Mouse (Mus musculus): ENCODE data around the gene Fam19a3. TPM values are rescaled to one million over a fixed set of nuclear protein-coding genes. Genes with fewer than 3 reads are reported as not detected.

Gene Fam19a3
- polyA plus RNA-seq, 1 experiment from 2014 or later: 0.04 TPM

DNA sequence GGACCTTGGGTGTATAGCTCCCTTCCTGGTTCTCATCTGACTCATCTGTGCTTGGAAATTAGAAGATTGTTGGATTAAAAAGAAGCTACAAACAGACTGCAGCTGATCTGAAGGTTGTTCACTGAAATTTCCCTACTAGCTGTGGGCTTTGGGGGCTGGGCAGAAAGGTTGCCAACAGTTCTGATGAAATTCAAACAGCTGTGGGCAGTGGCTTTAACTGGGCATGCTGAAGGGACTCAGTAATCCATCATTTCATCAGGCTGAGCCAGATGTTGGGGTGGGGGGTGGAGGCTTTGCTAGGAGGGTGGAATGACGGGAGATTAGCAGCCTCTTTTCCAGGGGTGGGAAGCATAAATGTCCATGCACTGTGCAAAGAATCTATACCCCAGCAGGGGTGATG, 38.5 kb downstream of the Fam19a3 start:
- Histone ChIP-seq H3K4me2 (no peak overlapping the region), H3K27me3 (no peaks in the 10 kb centered on the region), H3K36me3 (ENCODE audit: poor library complexity, severe bottlenecking) (no peaks in the 10 kb centered on the region), H3K27ac (no peak overlapping the region), H3K9ac (no peak overlapping the region), H3K4me1 (no peaks in the 10 kb centered on the region), H3K9me3 (replicated peaks) (no peaks in the 10 kb centered on the region), H3K4me3 (no peak overlapping the region)
- no peak for ATAC-seq
- WGBS: 38% methylated on average over 1 of the region's 1 CpGs

DNA sequence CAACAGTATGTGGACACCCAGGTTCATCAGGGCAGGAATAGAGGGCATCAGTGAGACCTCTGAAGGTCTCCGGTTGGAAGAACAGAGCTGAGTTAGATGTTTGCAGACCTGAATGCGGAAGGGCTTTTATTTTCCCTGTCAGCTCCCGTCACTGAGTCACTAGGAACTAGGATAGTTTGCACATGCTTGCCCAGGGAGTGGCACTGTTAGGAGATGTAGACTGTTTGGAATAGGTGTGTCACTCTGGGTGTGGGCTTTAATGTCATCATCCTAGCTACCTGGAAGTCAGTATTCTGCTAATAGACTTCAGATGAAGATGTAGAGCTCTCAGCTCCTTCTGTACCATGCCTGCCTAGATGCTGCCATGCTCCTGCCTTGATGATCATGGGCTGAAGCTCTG, 39.7 kb downstream of the Fam19a3 start:
- H3K4me1 ChIP-seq: no peaks in the 10 kb centered on the region
- WGBS: 92% methylated on average over 3 of the region's 3 CpGs

DNA sequence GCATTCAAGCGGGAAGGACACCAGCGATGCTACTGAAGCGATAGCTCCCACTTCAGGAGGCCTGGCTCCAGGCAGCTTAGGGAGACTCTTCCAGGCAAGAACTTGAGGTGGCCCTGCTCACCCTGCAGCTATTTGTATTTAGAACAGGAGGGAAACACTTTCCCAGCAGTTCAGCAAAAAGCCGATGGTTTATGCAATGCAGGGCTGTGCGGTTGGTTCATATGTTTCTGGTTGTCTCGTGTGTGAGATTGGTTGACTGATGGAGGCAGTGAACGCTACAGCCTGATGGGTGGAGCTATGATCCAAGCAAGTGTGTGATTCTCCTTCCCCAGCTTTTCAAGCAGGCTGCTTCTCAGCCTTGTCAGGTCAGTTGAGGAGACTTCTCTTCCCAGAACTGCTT, 47.0 kb downstream of the Fam19a3 start:
- no peaks in the 10 kb centered on the region for H3K27me3 ChIP-seq
- H3K4me2 ChIP-seq: no peak overlapping the region
- H3K36me3 ChIP-seq (ENCODE audit: poor library complexity, severe bottlenecking): no peaks in the 10 kb centered on the region
- no peak overlapping the region for H3K4me3 ChIP-seq
- no peak overlapping the region for H3K9ac ChIP-seq
- 66% methylated on average over 7 of the region's 7 CpGs for WGBS
- H3K9me3 ChIP-seq (replicated peaks): no peaks in the 10 kb centered on the region
- H3K4me1 ChIP-seq: no peaks in the 10 kb centered on the region
- no peak overlapping the region for H3K27ac ChIP-seq
- no peak for ATAC-seq

More for the DNA sequence above, 39.7 kb downstream of the Fam19a3 start:
- H3K36me3 ChIP-seq (ENCODE audit: poor library complexity, severe bottlenecking): no peaks in the 10 kb centered on the region
- no peak overlapping the region for H3K27ac ChIP-seq
- no peak for ATAC-seq
- H3K27me3 ChIP-seq: no peaks in the 10 kb centered on the region
- H3K4me2 ChIP-seq: no peak overlapping the region
- no peak overlapping the region for H3K9ac ChIP-seq
- H3K9me3 ChIP-seq (replicated peaks): no peaks in the 10 kb centered on the region
- no peak overlapping the region for H3K4me3 ChIP-seq

DNA sequence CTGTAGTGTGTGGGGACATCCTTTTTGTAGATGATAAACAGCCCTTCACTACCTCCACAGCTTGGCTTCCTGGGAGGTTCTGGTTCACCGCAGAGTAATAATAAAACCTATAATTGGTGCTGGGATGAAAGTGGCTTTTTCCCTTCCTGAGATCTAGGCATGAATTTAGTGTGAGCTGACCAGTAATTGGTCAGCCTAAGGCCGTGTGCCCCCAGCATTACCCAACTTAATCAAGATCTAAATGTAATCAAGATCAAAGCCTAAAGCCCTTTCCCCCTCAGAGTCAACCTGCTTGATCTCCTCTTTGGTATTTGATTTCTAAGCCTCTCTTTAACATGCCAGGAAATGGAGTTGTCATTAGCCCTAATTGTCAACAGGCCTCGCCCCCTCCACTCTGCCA, 48.7 kb downstream of the Fam19a3 start:
- Histone ChIP-seq H3K9me3 (replicated peaks) (no peaks in the 10 kb centered on the region), H3K4me2 (no peak overlapping the region), H3K27me3 (no peaks in the 10 kb centered on the region), H3K4me3 (no peak overlapping the region), H3K36me3 (ENCODE audit: poor library complexity, severe bottlenecking) (no peaks in the 10 kb centered on the region), H3K9ac (no peak overlapping the region), H3K4me1 (no peaks in the 10 kb centered on the region), H3K27ac (no peak overlapping the region)
- 62% methylated on average over 3 of the region's 3 CpGs for WGBS
- no peak for ATAC-seq

DNA sequence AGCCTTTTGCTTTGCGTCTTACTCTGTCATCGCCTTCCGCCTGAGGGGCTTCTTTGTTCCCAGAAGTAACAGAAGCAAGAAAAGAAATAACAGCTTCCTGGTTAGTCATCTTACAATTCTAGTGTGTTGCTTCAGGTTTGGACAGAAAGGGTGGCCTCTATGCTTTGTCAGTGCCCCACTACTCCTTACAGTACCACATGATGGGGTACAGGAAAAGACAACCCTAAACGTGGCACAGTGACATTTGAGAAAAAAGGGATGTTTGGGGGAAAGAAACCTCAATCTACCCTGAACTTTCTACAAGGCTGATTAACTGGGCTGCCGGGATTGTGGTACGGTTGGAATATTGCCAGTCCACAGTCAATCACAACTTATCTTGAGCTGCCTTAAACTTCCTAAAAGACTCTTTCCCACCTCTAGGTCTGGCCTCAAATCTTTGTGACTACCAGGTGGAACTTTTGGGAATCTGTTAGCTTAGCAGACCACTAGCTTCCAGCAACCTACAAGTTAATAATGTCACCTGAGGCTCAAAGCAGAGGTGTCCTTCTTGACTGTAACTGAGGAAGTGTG, 52.3 kb downstream of the Fam19a3 start:
- no peak overlapping the region for H3K27ac ChIP-seq
- no peaks in the 10 kb centered on the region for H3K4me1 ChIP-seq
- no peaks in the 10 kb centered on the region for H3K36me3 ChIP-seq (ENCODE audit: poor library complexity, severe bottlenecking)
- no peak overlapping the region for H3K4me2 ChIP-seq
- ATAC-seq: no peak
- no peaks in the 10 kb centered on the region for H3K9me3 ChIP-seq (replicated peaks)
- WGBS: 75% methylated on average over 6 of the region's 6 CpGs
- no peaks in the 10 kb centered on the region for H3K27me3 ChIP-seq
- no peak overlapping the region for H3K4me3 ChIP-seq
- no peak overlapping the region for H3K9ac ChIP-seq

Other genes starting within 250 kb of the Fam19a3 start
- gene Slc16a1, start 143.2 kb downstream of the Fam19a3 start, polyA plus RNA-seq (2015; fragmentation: Nextera tagmentation; extraction: Ambion mirVana): 18.4 and 19.7 TPM in 2 replicates
- 0.68 and 1.7 TPM in 2 replicates for gene Ppm1j, start 784 bp downstream of the Fam19a3 start, polyA plus RNA-seq (2015; fragmentation: Nextera tagmentation; extraction: Ambion mirVana)
- gene Rhoc, start 6.5 kb upstream of the Fam19a3 start, polyA plus RNA-seq (2015; fragmentation: Nextera tagmentation; extraction: Ambion mirVana): 51.2 and 55.4 TPM in 2 replicates
- gene Mov10, start 36.7 kb upstream of the Fam19a3 start, polyA plus RNA-seq (2015; fragmentation: Nextera tagmentation; extraction: Ambion mirVana): 7.2 and 10.5 TPM in 2 replicates
- 32.6 and 40.5 TPM in 2 replicates for gene St7l, start 82.2 kb upstream of the Fam19a3 start, polyA plus RNA-seq (2015; fragmentation: Nextera tagmentation; extraction: Ambion mirVana)
- 180 and 196 TPM in 2 replicates for gene Capza1, start 82.7 kb upstream of the Fam19a3 start, polyA plus RNA-seq (2015; fragmentation: Nextera tagmentation; extraction: Ambion mirVana)
- 0.66 and 0.98 TPM in 2 replicates for gene Wnt2b, start 180.1 kb upstream of the Fam19a3 start, polyA plus RNA-seq (2015; fragmentation: Nextera tagmentation; extraction: Ambion mirVana)

All from forebrain, embryonic 13.5 days (tissue).